26 mouse cellular contexts compared by ENCODE assay signal in the genomic region with DNA sequence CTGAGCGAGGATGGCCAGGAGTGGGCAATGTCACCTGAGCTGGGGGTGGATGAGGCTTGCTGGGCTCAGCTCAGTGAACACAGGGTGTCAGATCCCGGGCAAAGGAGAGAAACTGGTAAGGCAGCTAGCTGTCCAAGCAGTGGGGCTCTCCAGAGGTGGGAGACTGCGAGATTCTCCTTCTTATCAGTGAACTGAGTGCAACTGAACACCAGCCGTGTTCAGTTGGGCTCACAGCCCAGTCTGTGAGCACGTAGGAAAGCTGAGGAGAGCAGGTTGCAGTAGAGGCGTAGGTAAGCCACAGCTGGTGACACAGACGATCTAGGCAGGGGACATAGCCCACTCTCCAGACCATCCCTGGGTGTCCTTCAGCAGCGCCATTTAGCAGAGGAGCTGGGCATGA. TPM values are rescaled to one million over a fixed set of nuclear protein-coding genes. Genes with fewer than 3 reads are reported as not detected.
DNase-seq lines count a peak whose midpoint lies in the region; ATAC-seq and TF ChIP-seq lines count a peak whose summit lies in the region.
"Had no signal": no experiment of that assay in that cellular context is flagged by ENCODE, and none has a peak within 500 bp of the region (broad histone marks: within the 10 kb centered on the region; RNA-seq: fewer than 3 reads in every experiment).

No protein-coding gene starts in this region.

- no peak overlapping the region for H3K9ac ChIP-seq in heart, embryonic 15.5 days
- H3K9ac ChIP-seq in lung, embryonic 14.5 days, result no peak overlapping the region
- H3K9ac ChIP-seq: embryonic facial prominence, embryonic 13.5 days; hindbrain, embryonic 12.5 days; limb, embryonic 12.5 days; liver, postnatal 0 days; midbrain, embryonic 13.5 days had no signal

- H3K9me3 ChIP-seq in heart, embryonic 15.5 days (replicated peaks), result no peaks in the 10 kb centered on the region
- no peaks in the 10 kb centered on the region for H3K9me3 ChIP-seq in lung, embryonic 14.5 days (ENCODE audit: low read depth, low read length)
- peaks cover 4% of the 10 kb centered on the region; the same call in 1 of the 2 replicates for H3K9me3 ChIP-seq in megakaryocyte, embryonic 14.5 days
- H3K9me3 ChIP-seq: embryonic facial prominence, embryonic 13.5 days; hindbrain, embryonic 12.5 days; limb, embryonic 12.5 days; midbrain, embryonic 13.5 days had no signal

- CTCF ChIA-PET in Patski (lab: Charles Lee), result interaction anchor here (1.0 to 1.1 kb wide), 2 partner anchors 18 to 30 kb away, joined by 3 to 4 read pairs; no protein-coding TSS in a partner anchor

- WGBS in heart, embryonic 15.5 days, result 41% methylated on average over 8 of the region's 8 CpGs
- 44% methylated on average over 8 of the region's 8 CpGs for WGBS in lung, embryonic 14.5 days

- ATAC-seq in heart, embryonic 15.5 days (replicated peaks; ENCODE audit: insufficient number of reproducible peaks, insufficient read depth, low FRiP score, low read depth), result peak; percentile 47
- no peak for ATAC-seq in lung, embryonic 14.5 days (ENCODE audit: insufficient read depth)
- peak; percentile 5 for ATAC-seq in Patski
- ATAC-seq: forebrain, embryonic 14.5 days; midbrain, embryonic 13.5 days had no signal

- peak overlapping the region; percentile 61 for H3K27ac ChIP-seq in heart, embryonic 15.5 days
- no peak overlapping the region for H3K27ac ChIP-seq in lung, embryonic 14.5 days (ENCODE audit: low read depth)
- H3K27ac ChIP-seq: embryonic facial prominence, embryonic 13.5 days; hindbrain, embryonic 12.5 days; limb, embryonic 12.5 days; macrophage; midbrain, embryonic 13.5 days had no signal

- H3K36me3 ChIP-seq in heart, embryonic 15.5 days, result no peaks in the 10 kb centered on the region
- H3K36me3 ChIP-seq in lung, embryonic 14.5 days (ENCODE audit: insufficient read depth), result no peaks in the 10 kb centered on the region
- no peaks in the 10 kb centered on the region for H3K36me3 ChIP-seq in megakaryocyte, embryonic 14.5 days (replicated peaks; ENCODE audit: low read length)
- H3K36me3 ChIP-seq: embryonic facial prominence, embryonic 13.5 days; hindbrain, embryonic 12.5 days; limb, embryonic 12.5 days; midbrain, embryonic 13.5 days had no signal

- H3K4me1 ChIP-seq in heart, embryonic 15.5 days (replicated peaks), result peaks cover 34% of the 10 kb centered on the region
- no peaks in the 10 kb centered on the region for H3K4me1 ChIP-seq in lung, embryonic 14.5 days (ENCODE audit: insufficient read depth)
- H3K4me1 ChIP-seq in megakaryocyte, embryonic 14.5 days, result peaks cover 68% of the 10 kb centered on the region
- H3K4me1 ChIP-seq: embryonic facial prominence, embryonic 13.5 days; hindbrain, embryonic 12.5 days; limb, embryonic 12.5 days; midbrain, embryonic 13.5 days had no signal

- in situ Hi-C loops in Patski (cut with MboI; ENCODE audit: low pct_unique_long_range_greater_than_20kb), result no loop called here

- H3K4me2 ChIP-seq in heart, embryonic 15.5 days, result no peak overlapping the region
- no peak overlapping the region for H3K4me2 ChIP-seq in lung, embryonic 14.5 days
- H3K4me2 ChIP-seq: embryonic facial prominence, embryonic 13.5 days; heart, embryonic 11.5 days; hindbrain, embryonic 12.5 days; limb, embryonic 12.5 days; liver, embryonic 11.5 days; midbrain, embryonic 13.5 days had no signal

- no peak for DNase-seq in heart, adult 18-20 months
- DNase-seq in lung, embryonic 14.5 days, result peak; percentile 7
- DNase-seq in lung, adult 18-20 months, result no peak
- DNase-seq in Patski (ENCODE audit: low read depth, low spot score), result no peak
- no peak for DNase-seq in embryo, embryonic 11 days
- DNase-seq: adrenal gland, adult 2 months; cerebellum, adult 11-12 months; kidney, adult 11 months; kidney, postnatal 36 days; liver, postnatal 0 days had no signal

- no peak overlapping the region for H3K4me3 ChIP-seq in heart, embryonic 15.5 days
- H3K4me3 ChIP-seq in lung, embryonic 14.5 days (ENCODE audit: low read depth, low read length), result no peak overlapping the region
- peak overlapping the region; percentile 76 for H3K4me3 ChIP-seq in megakaryocyte, embryonic 14.5 days (replicated peaks)
- H3K4me3 ChIP-seq: embryonic facial prominence, embryonic 13.5 days; hindbrain, embryonic 12.5 days; limb, embryonic 12.5 days; midbrain, embryonic 13.5 days had no signal

- POLR2A ChIA-PET in Patski (lab: Charles Lee), result interaction anchor here (1.0 kb wide), 1 partner anchor 19 kb away, joined by 3 read pairs; no protein-coding TSS in a partner anchor

- TF ChIP-seq CTCF in lung, embryonic 14.5 days (IDR thresholded peaks at IDR 0.05; ENCODE audit: low read depth), result no peak
- TF ChIP-seq CTCF in Patski (IDR thresholded peaks at IDR 0.05), result no peak

- H3K27me3 ChIP-seq in heart, embryonic 15.5 days, result no peaks in the 10 kb centered on the region
- no peaks in the 10 kb centered on the region for H3K27me3 ChIP-seq in lung, embryonic 14.5 days (ENCODE audit: insufficient read depth, low read length)
- no peaks in the 10 kb centered on the region for H3K27me3 ChIP-seq in Patski
- H3K27me3 ChIP-seq in megakaryocyte, embryonic 14.5 days (replicated peaks), result peaks cover 12% of the 10 kb centered on the region
- H3K27me3 ChIP-seq: embryonic facial prominence, embryonic 13.5 days; hindbrain, embryonic 12.5 days; limb, embryonic 12.5 days; midbrain, embryonic 13.5 days had no signal

RNA-seq across cellular contexts. Expression of a gene that starts 2.4 kb away (rescaled TPM):
- 0.03 and 0.15 TPM in 2 replicates for polyA plus RNA-seq in heart, embryonic 15.5 days (2015; fragmentation: Nextera tagmentation; extraction: Ambion mirVana)
- total RNA-seq in heart, adult 18-20 months (2021), result 1 to 10 TPM in 1 of 2 experiments, not detected in 1; 1.6 TPM
- 0.07 and 0.15 TPM in 2 replicates for polyA plus RNA-seq in lung, embryonic 14.5 days (2014; fragmentation: Nextera tagmentation; extraction: Ambion mirVana)
- not detected for polyA plus RNA-seq in Patski (2021)
- 0.09 and 0.14 TPM in 2 replicates for polyA plus RNA-seq in megakaryocyte, embryonic 14.5 days (2012; ENCODE audit: insufficient read depth, low replicate concordance)
- total RNA-seq: adrenal gland, adult 2 months; gastrocnemius, adult 8-10 months; layer of hippocampus, adult 8-10 months; left cerebral cortex, postnatal 14 days; monocyte, adult 5-6 weeks; neutrophil, adult 5-6 weeks had no signal
- polyA plus RNA-seq: adrenal gland, adult 2 months; embryonic facial prominence, embryonic 13.5 days; forebrain, embryonic 14.5 days; liver, embryonic 11.5 days; liver, postnatal 0 days; macrophage; small intestine, adult 2 months had no signal

RNA-seq across cellular contexts. Expression of a gene that starts 47.7 kb away (rescaled TPM):
- polyA plus RNA-seq in heart, embryonic 15.5 days (2015; fragmentation: Nextera tagmentation; extraction: Ambion mirVana), result 0.01 and 0.13 TPM in 2 replicates
- under 1 TPM in 1 of 2 experiments, not detected in 1; 0.03 TPM for total RNA-seq in heart, adult 18-20 months (2021)
- 0.18 and 0.28 TPM in 2 replicates for polyA plus RNA-seq in lung, embryonic 14.5 days (2014; fragmentation: Nextera tagmentation; extraction: Ambion mirVana)
- under 0.01 TPM for polyA plus RNA-seq in Patski (2021)
- polyA plus RNA-seq in megakaryocyte, embryonic 14.5 days (2012; ENCODE audit: insufficient read depth, low replicate concordance), result not detected in 2 replicates
- total RNA-seq: adrenal gland, adult 2 months; gastrocnemius, adult 8-10 months; left cerebral cortex, postnatal 14 days; monocyte, adult 5-6 weeks; neutrophil, adult 5-6 weeks had no signal
- polyA plus RNA-seq: adrenal gland, adult 2 months; embryonic facial prominence, embryonic 13.5 days; forebrain, embryonic 14.5 days; heart, embryonic 11.5 days; hindbrain, embryonic 12.5 days; limb, embryonic 12.5 days; liver, embryonic 11.5 days; liver, postnatal 0 days; macrophage; midbrain, embryonic 13.5 days had no signal
